Mouse (Mus musculus) ES-Bruce4 (cell line): ENCODE data around the gene Uhrf1. TPM values are rescaled to one million over a fixed set of nuclear protein-coding genes. Genes with fewer than 3 reads are reported as not detected.

Experiments used
- H3K27ac ChIP-seq: 2 replicates; pipeline ENCODE4 v1.5.1; 2012; ENCODE audit warnings: low read length, inconsistent platforms; ENCODE audit not compliant: insufficient read depth
- H3K27me3 ChIP-seq: 2 replicates; pipeline ENCODE4 v1.6.1; 2012; ENCODE audit warnings: mild to moderate bottlenecking, low read length, inconsistent platforms; ENCODE audit not compliant: control insufficient read depth, poor library complexity, insufficient read depth, severe bottlenecking
- H3K36me3 ChIP-seq: 2 replicates; pipeline ENCODE4 v1.6.1; 2012; ENCODE audit warnings: inconsistent platforms, mild to moderate bottlenecking, low read length, moderate library complexity; ENCODE audit not compliant: control insufficient read depth, poor library complexity, insufficient read depth, severe bottlenecking
- H3K4me1 ChIP-seq: one replicate; pipeline ENCODE4 v1.8.1; 2011; ENCODE audit warnings: low read length; ENCODE audit not compliant: control insufficient read depth, insufficient read depth
- H3K4me3 ChIP-seq: 2 replicates; pipeline ENCODE4 v1.5.1; 2011; ENCODE audit warnings: low read depth, mild to moderate bottlenecking, low read length
- H3K9ac ChIP-seq: 2 replicates; pipeline ENCODE4 v1.6.1; 2012; ENCODE audit warnings: low read depth, mild to moderate bottlenecking, inconsistent platforms; ENCODE audit not compliant: poor library complexity, severe bottlenecking
- H3K9me3 ChIP-seq: replicated peaks from 2 replicates; pipeline ENCODE4 v1.6.1; 2012; ENCODE audit warnings: mild to moderate bottlenecking, low read length, inconsistent platforms; ENCODE audit not compliant: control insufficient read depth, poor library complexity, insufficient read depth, severe bottlenecking
- CTCF ChIP-seq: IDR thresholded peaks from one replicate; pipeline ENCODE4 v1.8.1; 2011; ENCODE audit warnings: low read depth, low read length
- EP300 ChIP-seq: IDR thresholded peaks from 2 replicates; pipeline ENCODE4 v1.6.1; 2011; ENCODE audit warnings: low read depth, low read length; ENCODE audit not compliant: insufficient read depth
- POLR2A ChIP-seq: IDR thresholded peaks from one replicate; pipeline ENCODE4 v1.8.1; 2011; ENCODE audit warnings: low read length; ENCODE audit not compliant: insufficient read depth
- polyA plus RNA-seq: library from polyadenylated mRNA; stranded (reverse); fragments of >200 nt; gene quantifications from 2 replicates; pipeline ENCODE4 v1.2.4, GENCODE M21; 2011; ENCODE audit warnings: low read depth; ENCODE audit not compliant: missing spikeins, insufficient read depth, insufficient read length

Uhrf1 gene
- polyA plus RNA-seq, 1 experiment, result 162 TPM

DNA sequence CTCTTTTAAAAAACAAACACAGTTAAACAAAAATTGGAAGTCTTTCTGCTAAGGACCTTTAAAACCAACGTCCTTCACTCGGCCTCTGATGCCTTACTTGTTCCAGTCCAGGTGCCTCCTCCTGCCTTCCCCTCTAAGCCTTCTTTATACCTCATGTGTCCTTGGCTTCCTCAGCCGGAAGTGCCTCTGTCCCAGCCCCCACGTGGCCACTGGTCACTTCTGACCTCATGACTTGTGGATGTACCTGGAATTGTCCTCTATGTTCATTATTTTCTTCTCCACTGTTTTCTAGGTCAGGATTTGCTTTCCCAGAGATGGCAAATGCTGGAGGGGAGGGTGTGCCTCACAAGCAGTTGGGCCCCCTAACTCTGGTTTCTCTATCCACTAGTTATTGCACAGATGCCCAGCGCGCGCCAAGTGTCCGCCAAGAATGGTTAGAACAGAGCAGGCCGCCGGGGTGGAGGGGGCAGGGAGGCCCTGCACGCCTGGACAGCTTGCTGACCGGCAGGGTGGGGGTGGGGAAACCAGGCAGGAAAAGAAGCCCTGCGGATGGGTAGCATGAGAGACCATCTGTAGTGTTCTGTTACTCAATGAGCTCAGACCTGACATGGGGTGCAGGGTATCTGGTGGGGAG is 641 bp upstream of the Uhrf1 start:
- Histone ChIP-seq H3K27ac (peak overlapping the region; percentile 83), H3K4me1 (peaks cover 2% of the 10 kb centered on the region), H3K36me3 (peaks cover 19% of the 10 kb centered on the region), H3K9me3 (no peaks in the 10 kb centered on the region), H3K4me3 (peak overlapping the region; percentile 36), H3K9ac (peak overlapping the region; percentile 78), H3K27me3 (no peaks in the 10 kb centered on the region)
- no peak for TF ChIP-seq CTCF
- TF ChIP-seq POLR2A, result no peak
- no peak for TF ChIP-seq EP300

- peak overlapping the region; percentile 77 for H3K4me3 ChIP-seq
- peaks cover 2% of the 10 kb centered on the region for H3K4me1 ChIP-seq
- no peaks in the 10 kb centered on the region for H3K9me3 ChIP-seq
- peak overlapping the region; percentile 78 for H3K9ac ChIP-seq
- H3K36me3 ChIP-seq, result peaks cover 28% of the 10 kb centered on the region
- no peak for TF ChIP-seq POLR2A
- no peak for TF ChIP-seq EP300
- TF ChIP-seq CTCF, result no peak
- peak overlapping the region; percentile 74 for H3K27ac ChIP-seq
- no peaks in the 10 kb centered on the region for H3K27me3 ChIP-seq
These were observed 896 bp downstream of the Uhrf1 start for GRCm38 (mm10) chr17:56303847-56304586.

- Histone ChIP-seq H3K27me3 (no peaks in the 10 kb centered on the region), H3K27ac (no peak overlapping the region), H3K9me3 (no peaks in the 10 kb centered on the region), H3K36me3 (peaks cover 33% of the 10 kb centered on the region), H3K4me3 (peak overlapping the region; percentile 74), H3K4me1 (peaks cover 2% of the 10 kb centered on the region), H3K9ac (peak overlapping the region; percentile 78)
- no peak for TF ChIP-seq POLR2A
- no peak for TF ChIP-seq CTCF
- TF ChIP-seq EP300, result no peak
These were observed 1.6 kb downstream of the Uhrf1 start for GRCm38 (mm10) chr17:56304718-56305117.

DNA sequence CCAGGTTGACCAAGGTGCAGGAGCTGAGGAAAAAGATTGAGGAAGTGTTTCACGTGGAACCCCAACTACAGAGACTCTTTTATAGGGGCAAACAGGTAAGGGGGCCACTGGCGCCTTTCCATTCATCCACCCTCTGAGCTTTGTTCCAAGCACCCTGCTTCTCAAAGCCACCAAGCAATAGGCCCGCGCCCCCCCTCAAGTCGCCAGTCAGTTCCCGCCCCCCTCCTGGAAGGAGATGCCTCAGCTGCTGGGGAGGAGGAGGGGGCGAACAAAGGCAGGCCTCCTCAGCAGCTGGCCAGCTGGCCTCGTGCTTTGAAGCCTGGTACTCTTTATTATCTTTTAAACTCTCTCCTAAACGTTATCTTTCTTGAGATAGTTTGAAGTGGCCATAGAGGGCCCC is 2.0 kb downstream of the Uhrf1 start:
- TF ChIP-seq POLR2A (no peak), EP300 (no peak), CTCF (no peak)
- peak overlapping the region; percentile 74 for H3K4me3 ChIP-seq
- no peaks in the 10 kb centered on the region for H3K9me3 ChIP-seq
- H3K27me3 ChIP-seq, result no peaks in the 10 kb centered on the region
- peaks cover 36% of the 10 kb centered on the region for H3K36me3 ChIP-seq
- peak overlapping the region; percentile 78 for H3K9ac ChIP-seq
- peaks cover 2% of the 10 kb centered on the region for H3K4me1 ChIP-seq
- no peak overlapping the region for H3K27ac ChIP-seq

GRCm38 (mm10) chr17:56305826-56306225 is 2.7 kb downstream of the Uhrf1 start:
- Histone ChIP-seq H3K27me3 (no peaks in the 10 kb centered on the region), H3K4me1 (peaks cover 2% of the 10 kb centered on the region), H3K27ac (no peak overlapping the region), H3K36me3 (peaks cover 40% of the 10 kb centered on the region), H3K4me3 (no peak overlapping the region), H3K9ac (0 out of 2 replicates have a peak overlapping the region, but pooled peaks have one; percentile 78), H3K9me3 (no peaks in the 10 kb centered on the region)
- TF ChIP-seq EP300 (no peak), CTCF (peak; percentile 41), POLR2A (no peak)

GRCm38 (mm10) chr17:56308088-56308487 is 5.0 kb downstream of the Uhrf1 start:
- H3K27ac ChIP-seq, result no peak overlapping the region
- no peak overlapping the region for H3K9ac ChIP-seq
- H3K27me3 ChIP-seq, result no peaks in the 10 kb centered on the region
- H3K9me3 ChIP-seq, result no peaks in the 10 kb centered on the region
- H3K36me3 ChIP-seq, result peaks cover 59% of the 10 kb centered on the region
- H3K4me1 ChIP-seq, result no peaks in the 10 kb centered on the region
- TF ChIP-seq CTCF (no peak), EP300 (no peak), POLR2A (no peak)
- H3K4me3 ChIP-seq, result no peak overlapping the region
